Mouse (Mus musculus): Measurements from ENCODE around the gene Ccl3.

Gene Ccl3

DNA sequence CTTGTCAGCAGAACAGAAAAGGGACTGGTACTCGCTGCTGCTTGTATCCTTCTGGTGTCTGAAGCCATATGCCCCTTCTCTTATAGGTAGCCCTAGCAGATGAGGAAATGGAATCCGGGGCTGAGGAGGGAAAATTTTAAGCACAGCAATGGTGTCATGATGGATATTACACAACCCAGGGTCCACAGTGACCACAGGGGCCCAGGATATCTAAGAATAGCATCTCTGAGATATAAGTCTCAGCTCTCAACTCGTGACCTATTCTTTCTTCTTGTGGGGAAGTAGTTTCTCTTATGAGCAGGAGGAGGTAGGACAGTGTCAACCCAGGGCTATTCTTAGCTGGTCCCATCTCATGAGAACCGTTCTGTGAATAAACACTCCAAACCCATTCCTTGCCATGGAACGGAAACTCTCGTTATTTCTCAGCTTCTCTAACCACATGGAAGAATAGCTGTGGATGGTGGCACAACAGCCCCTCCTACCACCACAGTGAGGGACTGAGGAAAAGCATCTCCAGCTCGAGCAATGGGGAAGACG is at the start of gene Ccl3:
TSS of gene Ccl3 (minus strand) at position 51 of the 537 bp plus-strand sequence.
- Histone ChIP-seq H3K36me3 (ENCODE audit: control insufficient read depth, insufficient read depth, low read length, poor library complexity, severe bottlenecking) (no peaks in the 10 kb centered on the region), H3K27me3 (ENCODE audit: control insufficient read depth, insufficient read depth, low read length, poor library complexity, severe bottlenecking) (no peaks in the 10 kb centered on the region)
- DNase-seq (ENCODE audit: low read depth, low spot score): peak; percentile 46

DNA sequence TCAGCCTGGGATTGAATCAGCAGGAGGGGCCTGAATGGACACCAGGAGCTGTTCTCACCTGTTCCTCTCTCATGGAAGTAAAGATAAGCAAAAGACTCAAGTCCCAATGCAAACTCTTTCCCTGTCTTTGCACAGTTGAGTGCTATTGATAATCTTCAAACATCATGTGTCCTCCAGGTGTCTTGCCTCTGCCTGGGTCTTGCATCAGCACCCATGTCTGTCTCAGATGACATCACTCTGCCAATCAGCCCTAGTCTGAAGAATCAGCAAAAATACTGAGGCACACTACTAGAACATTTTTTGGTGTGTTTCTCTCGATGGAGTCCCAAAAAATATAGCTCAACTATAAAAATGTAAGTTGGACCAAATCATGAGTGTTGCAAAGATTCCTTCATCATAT is 42.9 kb upstream of the Ccl3 start:
- H3K36me3 ChIP-seq (ENCODE audit: control insufficient read depth, insufficient read depth, low read length, poor library complexity, severe bottlenecking): no peaks in the 10 kb centered on the region
- DNase-seq (ENCODE audit: low read depth, low spot score): no peak

DNA sequence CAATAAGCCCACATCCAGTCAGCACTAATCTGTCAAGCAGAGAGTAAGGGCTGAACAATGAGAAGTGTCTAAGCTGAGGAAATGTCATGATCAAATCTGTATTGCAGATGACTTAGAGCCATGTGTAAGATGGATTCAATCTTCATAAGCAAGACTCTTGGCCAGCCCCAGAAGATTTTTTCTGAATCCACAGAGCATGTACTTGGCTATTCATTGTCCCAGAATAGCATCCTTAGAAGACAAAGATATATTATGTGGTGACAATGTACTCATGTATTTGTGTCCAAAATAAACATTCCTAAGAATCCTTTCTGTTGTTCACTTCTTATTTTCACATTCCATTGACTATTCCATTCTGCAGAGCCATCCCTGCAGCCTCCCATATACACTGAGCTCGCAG is 40.8 kb upstream of the Ccl3 start:
- no peak for DNase-seq (ENCODE audit: low read depth, low spot score)
- H3K36me3 ChIP-seq (ENCODE audit: control insufficient read depth, insufficient read depth, low read length, poor library complexity, severe bottlenecking): no peaks in the 10 kb centered on the region
- no peaks in the 10 kb centered on the region for H3K27me3 ChIP-seq (ENCODE audit: control insufficient read depth, insufficient read depth, low read length, poor library complexity, severe bottlenecking)

More for the DNA sequence above, 42.9 kb upstream of the Ccl3 start:
- no peaks in the 10 kb centered on the region for H3K27me3 ChIP-seq (ENCODE audit: control insufficient read depth, insufficient read depth, low read length, poor library complexity, severe bottlenecking)

DNA sequence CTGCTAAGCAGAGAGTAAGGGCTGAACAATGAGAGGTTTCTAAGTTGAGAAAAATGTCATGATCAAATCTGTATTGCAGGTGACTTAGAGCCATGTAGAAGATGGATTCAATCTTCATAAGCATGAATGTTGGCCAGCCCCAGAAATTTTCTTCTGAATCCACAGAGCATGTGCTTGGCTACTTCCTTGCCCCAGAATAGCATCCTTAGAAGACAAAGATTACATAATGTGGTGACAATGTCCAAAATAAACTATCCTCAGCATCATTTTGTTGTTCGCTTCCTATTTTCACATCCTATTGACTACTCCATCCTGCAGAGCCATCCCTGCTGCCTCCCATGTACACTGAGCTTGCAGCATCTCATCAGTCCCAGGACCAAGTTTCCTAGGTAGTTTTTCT is 26.5 kb upstream of the Ccl3 start:
- Histone ChIP-seq H3K36me3 (ENCODE audit: control insufficient read depth, insufficient read depth, low read length, poor library complexity, severe bottlenecking) (no peaks in the 10 kb centered on the region), H3K27me3 (ENCODE audit: control insufficient read depth, insufficient read depth, low read length, poor library complexity, severe bottlenecking) (no peaks in the 10 kb centered on the region)
- no peak for DNase-seq (ENCODE audit: low read depth, low spot score)

DNA sequence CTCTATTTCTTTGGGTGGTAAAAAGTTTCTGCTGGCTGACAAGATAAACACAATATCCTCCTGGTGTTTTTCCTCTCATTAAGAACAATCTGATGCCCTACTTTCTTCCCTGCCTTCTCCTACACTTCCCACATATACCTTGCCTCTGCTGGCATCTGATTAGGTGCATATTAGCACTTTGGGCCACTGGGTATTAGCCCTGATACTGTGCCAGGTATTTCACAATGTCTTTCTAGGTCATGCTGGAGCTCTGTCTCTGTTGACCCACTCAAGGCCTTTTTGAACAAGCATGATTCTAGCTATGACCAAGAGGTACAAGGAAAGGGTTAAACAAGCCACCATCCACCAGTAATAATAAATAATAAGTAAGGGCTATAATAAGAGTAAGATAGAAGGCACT is 22.6 kb upstream of the Ccl3 start:
- no peaks in the 10 kb centered on the region for H3K36me3 ChIP-seq (ENCODE audit: control insufficient read depth, insufficient read depth, low read length, poor library complexity, severe bottlenecking)
- DNase-seq (ENCODE audit: low read depth, low spot score): no peak
- H3K27me3 ChIP-seq (ENCODE audit: control insufficient read depth, insufficient read depth, low read length, poor library complexity, severe bottlenecking): no peaks in the 10 kb centered on the region

DNA sequence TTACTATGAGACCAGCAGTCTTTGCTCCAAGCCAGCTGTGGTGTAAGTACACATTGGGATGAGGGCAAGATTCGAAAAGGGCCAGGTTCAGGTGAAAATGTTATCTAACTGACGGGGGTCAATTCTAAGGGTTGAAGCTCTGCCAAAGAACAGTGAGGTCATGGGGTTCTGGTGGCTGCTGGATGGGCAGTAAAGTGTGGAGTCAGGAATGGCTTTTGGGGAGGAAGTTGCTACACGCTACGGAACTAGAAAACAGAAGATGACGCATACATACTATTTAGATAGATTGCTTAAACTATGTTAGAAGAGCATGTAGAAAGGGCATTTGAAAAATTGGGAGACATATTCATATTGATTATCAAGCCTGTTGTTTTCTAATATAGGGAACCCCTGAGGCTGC is 14.4 kb upstream of the Ccl3 start:
- DNase-seq (ENCODE audit: low read depth, low spot score): peak; percentile 11

DNA sequence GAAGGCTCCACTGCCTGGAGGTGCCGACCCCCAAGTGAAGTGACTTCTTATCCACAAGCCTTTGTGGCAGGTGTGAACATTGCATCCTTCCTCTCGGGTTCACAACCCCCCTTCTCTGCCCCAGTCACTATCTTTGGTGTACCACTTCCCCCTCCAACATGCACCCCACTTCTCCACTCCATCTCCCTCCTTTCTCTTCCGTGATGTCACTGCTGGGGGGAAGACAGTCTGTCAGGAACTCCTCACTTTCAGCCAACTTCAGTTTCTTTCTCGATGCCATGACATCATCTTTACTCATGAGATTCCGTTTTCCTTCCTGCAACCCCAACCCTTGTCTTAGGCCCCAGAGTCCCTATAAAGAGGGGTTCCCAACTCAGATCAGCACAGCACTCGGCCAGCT is 13.0 kb upstream of the Ccl3 start, which contains the start of gene Ccl4:
TSS of gene Ccl4 (plus strand) at position 381 of the 400 bp plus-strand sequence.
- Histone ChIP-seq H3K36me3 (ENCODE audit: control insufficient read depth, insufficient read depth, low read length, poor library complexity, severe bottlenecking) (no peaks in the 10 kb centered on the region), H3K27me3 (ENCODE audit: control insufficient read depth, insufficient read depth, low read length, poor library complexity, severe bottlenecking) (no peaks in the 10 kb centered on the region)
- peak; percentile 67 for DNase-seq (ENCODE audit: low read depth, low spot score)

More for the DNA sequence above, 14.4 kb upstream of the Ccl3 start:
- no peaks in the 10 kb centered on the region for H3K36me3 ChIP-seq (ENCODE audit: control insufficient read depth, insufficient read depth, low read length, poor library complexity, severe bottlenecking)
- H3K27me3 ChIP-seq (ENCODE audit: control insufficient read depth, insufficient read depth, low read length, poor library complexity, severe bottlenecking): no peaks in the 10 kb centered on the region

DNA sequence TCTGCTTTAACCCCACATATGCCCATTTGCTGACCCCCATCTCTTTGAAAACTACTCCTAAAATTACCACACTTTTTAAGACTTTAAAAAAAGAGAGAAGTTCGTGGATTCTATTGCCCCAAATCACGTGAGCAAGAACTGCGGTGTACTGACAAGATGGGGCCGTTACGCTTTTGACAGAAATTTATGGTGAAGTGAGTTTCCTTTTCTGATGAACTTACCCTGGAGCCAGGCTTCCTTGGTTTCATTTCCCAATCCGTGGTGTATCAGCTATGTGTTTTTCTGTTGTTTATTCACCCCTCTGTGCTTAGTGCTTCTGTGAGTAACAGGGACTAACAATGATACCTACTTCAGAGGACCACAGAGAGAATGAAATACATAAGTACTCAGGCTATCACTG is 9.6 kb upstream of the Ccl3 start:
- Histone ChIP-seq H3K36me3 (ENCODE audit: control insufficient read depth, insufficient read depth, low read length, poor library complexity, severe bottlenecking) (no peaks in the 10 kb centered on the region), H3K27me3 (ENCODE audit: control insufficient read depth, insufficient read depth, low read length, poor library complexity, severe bottlenecking) (no peaks in the 10 kb centered on the region)
- DNase-seq (ENCODE audit: low read depth, low spot score): peak; percentile 44

DNA sequence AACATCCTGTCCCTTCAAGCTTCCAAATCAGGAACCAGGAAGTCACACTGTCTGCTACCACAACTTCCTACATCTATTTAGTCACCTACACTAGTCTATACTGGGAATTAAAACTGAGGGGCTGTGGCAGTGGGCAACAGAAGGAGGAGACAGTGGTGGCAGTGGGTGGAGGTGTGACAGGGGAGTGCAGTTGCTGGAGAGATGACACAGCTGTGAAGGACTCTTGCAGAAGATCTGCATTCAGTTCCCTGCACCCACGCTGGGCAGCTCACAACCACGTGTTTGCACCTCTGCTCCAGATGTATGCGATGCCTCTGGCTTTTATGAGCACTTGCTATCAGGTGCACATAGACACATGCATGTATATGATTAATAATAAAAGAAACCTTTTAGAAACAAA is 8.4 kb upstream of the Ccl3 start:
- Histone ChIP-seq H3K36me3 (ENCODE audit: control insufficient read depth, insufficient read depth, low read length, poor library complexity, severe bottlenecking) (no peaks in the 10 kb centered on the region), H3K27me3 (ENCODE audit: control insufficient read depth, insufficient read depth, low read length, poor library complexity, severe bottlenecking) (no peaks in the 10 kb centered on the region)
- no peak for DNase-seq (ENCODE audit: low read depth, low spot score)

DNA sequence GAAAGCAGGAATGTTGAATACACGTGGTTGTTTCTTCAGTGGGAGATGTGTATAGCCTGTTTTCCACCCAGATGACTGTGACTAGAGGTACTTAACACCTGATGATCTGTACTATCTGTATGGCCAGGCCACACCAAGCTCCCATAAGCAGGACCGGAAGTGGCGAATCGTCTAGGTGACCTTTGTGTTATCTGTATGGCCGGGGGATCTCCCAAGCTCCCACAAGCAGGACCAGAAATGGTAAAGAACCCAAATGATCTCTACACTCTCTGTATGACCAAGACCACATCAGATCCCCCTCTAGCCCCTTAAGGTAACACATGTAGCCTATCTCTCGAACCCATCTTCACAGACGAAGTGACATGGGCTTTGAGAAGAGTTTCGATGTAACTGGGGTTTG is 5.5 kb upstream of the Ccl3 start:
- Histone ChIP-seq H3K27me3 (ENCODE audit: control insufficient read depth, insufficient read depth, low read length, poor library complexity, severe bottlenecking) (no peaks in the 10 kb centered on the region), H3K36me3 (ENCODE audit: control insufficient read depth, insufficient read depth, low read length, poor library complexity, severe bottlenecking) (no peaks in the 10 kb centered on the region)
- DNase-seq (ENCODE audit: low read depth, low spot score): no peak

DNA sequence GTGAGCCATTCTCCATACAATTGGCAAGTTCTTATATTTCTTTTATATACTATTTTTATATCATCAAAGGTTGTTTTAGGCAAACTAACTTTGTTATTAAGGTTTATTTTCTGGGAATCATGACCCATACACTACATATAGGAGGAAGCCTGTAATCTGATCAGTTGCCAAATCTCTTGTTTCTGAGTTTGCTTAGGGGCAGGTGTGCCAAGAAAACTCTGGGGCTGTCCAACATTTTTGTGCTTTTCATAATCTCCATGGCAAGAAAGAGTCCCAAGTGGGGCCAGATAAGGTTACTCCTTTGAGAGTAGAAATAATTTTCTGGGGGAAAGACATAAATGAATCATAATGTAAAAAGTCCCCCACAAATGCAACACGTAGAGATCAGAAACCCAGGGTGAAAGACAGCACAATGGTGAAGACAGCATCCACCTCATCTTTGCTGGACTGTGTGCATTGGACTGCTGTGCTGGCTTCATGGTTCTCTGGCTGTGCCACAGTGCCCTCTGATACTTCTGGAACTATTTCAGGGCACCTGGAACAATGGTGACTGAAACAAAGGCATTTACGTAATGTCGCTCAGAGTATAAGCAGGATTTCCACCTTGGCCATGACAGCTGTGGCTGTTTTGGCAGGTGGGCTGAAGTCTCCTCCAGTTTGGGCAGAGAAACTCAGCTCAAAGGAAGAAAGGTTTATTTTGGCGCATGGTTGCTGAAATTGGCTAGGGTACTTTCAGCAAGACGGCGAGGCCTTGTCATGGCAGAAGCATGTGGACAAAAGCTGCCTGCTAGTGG is 2.6 kb downstream of the Ccl3 start:
- no peaks in the 10 kb centered on the region for H3K36me3 ChIP-seq (ENCODE audit: control insufficient read depth, insufficient read depth, low read length, poor library complexity, severe bottlenecking)
- no peaks in the 10 kb centered on the region for H3K27me3 ChIP-seq (ENCODE audit: control insufficient read depth, insufficient read depth, low read length, poor library complexity, severe bottlenecking)
- DNase-seq (ENCODE audit: low read depth, low spot score): no peak

DNA sequence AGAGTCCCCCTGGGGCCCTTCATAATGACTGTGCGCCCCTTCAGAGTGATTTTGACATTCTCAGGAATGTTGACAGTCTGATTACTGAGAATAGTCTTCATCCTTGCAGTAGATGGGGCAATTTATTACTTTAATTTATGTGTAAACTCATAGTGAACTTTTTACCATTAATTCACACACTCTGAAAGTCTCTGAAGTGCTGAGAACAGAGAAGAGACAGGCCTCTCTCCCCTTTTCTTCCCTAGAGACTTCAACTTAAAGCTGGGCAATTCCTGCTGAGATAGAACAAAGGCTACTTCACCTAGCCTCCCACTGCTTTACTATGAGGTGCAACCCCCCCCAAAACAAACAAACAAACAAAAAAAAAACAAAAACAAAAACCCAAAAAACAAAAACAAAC is 3.6 kb downstream of the Ccl3 start, which contains the start of gene Rpl9-ps1:
TSS of gene Rpl9-ps1 (minus strand) at position 101 of the 400 bp plus-strand sequence.
- H3K36me3 ChIP-seq (ENCODE audit: control insufficient read depth, insufficient read depth, low read length, poor library complexity, severe bottlenecking): no peaks in the 10 kb centered on the region
- no peaks in the 10 kb centered on the region for H3K27me3 ChIP-seq (ENCODE audit: control insufficient read depth, insufficient read depth, low read length, poor library complexity, severe bottlenecking)
- no peak for DNase-seq (ENCODE audit: low read depth, low spot score)

DNA sequence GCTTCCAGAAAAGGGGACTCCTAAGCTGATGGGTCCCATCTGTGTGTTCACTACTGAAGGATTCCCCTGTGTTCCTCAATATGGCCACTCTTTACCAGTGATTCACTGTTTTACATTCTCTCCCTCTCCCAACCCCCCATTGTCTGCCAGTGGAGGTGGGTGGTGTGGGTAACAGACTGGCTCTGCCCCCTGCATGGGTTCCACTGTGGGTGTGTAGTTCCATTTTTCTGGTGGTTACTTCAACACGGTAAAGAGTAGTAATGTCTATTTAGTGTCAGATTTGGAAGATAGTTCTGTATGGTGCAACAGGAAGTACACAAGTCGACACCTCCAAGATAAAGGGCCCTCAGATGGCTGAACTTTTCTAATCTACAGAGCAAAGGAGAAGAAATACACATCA is 7.9 kb downstream of the Ccl3 start:
- DNase-seq (ENCODE audit: low read depth, low spot score): peak; percentile 26
- Histone ChIP-seq H3K27me3 (ENCODE audit: control insufficient read depth, insufficient read depth, low read length, poor library complexity, severe bottlenecking) (no peaks in the 10 kb centered on the region), H3K36me3 (ENCODE audit: control insufficient read depth, insufficient read depth, low read length, poor library complexity, severe bottlenecking) (no peaks in the 10 kb centered on the region)

DNA sequence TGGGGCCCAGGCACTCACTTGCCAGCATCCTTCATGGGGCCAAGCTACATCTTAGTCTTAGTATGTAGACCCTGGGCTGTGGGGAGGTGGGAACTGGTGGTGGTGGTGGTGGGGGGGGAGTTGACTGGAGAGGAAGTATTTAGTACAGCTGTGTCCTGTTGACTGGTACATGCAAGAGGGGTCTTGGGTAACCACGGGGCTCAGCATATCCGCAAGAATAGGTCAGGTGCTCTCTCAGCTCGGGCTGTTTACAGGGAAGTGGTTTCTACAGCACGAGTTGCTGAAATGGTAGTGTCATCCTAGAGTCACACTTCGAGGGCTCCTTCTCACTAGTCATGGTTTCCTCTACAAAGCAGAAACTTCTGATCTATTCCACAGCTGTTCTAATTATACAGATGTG is 9.0 kb downstream of the Ccl3 start:
- DNase-seq (ENCODE audit: low read depth, low spot score): peak; percentile 90
- H3K27me3 ChIP-seq (ENCODE audit: control insufficient read depth, insufficient read depth, low read length, poor library complexity, severe bottlenecking): no peaks in the 10 kb centered on the region
- no peaks in the 10 kb centered on the region for H3K36me3 ChIP-seq (ENCODE audit: control insufficient read depth, insufficient read depth, low read length, poor library complexity, severe bottlenecking)

DNA sequence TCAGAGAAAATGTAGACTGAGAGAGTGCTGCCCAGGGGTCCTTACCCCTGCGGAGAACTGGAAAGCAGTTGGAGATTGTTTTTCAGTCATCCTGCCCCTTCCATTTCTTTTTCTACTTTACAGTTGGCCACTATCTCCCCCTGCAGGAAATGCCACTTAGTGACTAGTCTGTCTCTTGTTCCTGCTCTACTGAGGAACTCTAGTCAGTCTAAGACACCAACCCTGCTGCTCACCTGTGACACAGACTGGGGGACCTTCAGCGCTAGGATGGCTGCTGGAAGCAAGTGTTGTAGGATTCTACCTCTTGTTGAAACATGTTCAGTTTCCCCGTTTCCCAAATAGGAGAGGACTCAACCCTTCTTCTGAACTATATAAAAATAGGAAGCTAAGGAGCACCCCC is 9.6 kb downstream of the Ccl3 start:
- DNase-seq (ENCODE audit: low read depth, low spot score): peak; percentile 76
- Histone ChIP-seq H3K27me3 (ENCODE audit: control insufficient read depth, insufficient read depth, low read length, poor library complexity, severe bottlenecking) (no peaks in the 10 kb centered on the region), H3K36me3 (ENCODE audit: control insufficient read depth, insufficient read depth, low read length, poor library complexity, severe bottlenecking) (no peaks in the 10 kb centered on the region)

Data from splenic B cell, adult 2 months (primary cell).